Mouse (Mus musculus) CD8-positive naive resting alpha-beta T cell, adult 2 months (primary cell): Measurements from ENCODE around the gene Zmynd11.

Source experiments
- DNase-seq, 2 experiments: peaks; one replicate each; pipeline ENCODE4 v3.0.0; 2022; ENCODE audit warnings: low read depth in 2 of 2, low spot score in 2 of 2

Zmynd11 gene

GRCm38 (mm10) chr13:9660711-9661110 lies 104.4 kb downstream of the Zmynd11 start:
- no peak for DNase-seq

- DNase-seq: no peak
These were observed 108.5 kb downstream of the Zmynd11 start for GRCm38 (mm10) chr13:9656613-9657012.

GRCm38 (mm10) chr13:9653018-9653417 lies 112.1 kb downstream of the Zmynd11 start:
- no peak for DNase-seq

GRCm38 (mm10) chr13:9650580-9650979 lies 114.5 kb downstream of the Zmynd11 start:
- no peak for DNase-seq

- no peak for DNase-seq
These were observed 115.2 kb downstream of the Zmynd11 start for GRCm38 (mm10) chr13:9649894-9650293.

GRCm38 (mm10) chr13:9648716-9649115 lies 116.4 kb downstream of the Zmynd11 start:
- no peak for DNase-seq

GRCm38 (mm10) chr13:9637949-9638348 lies 127.2 kb downstream of the Zmynd11 start:
- no peak for DNase-seq

- DNase-seq: no peak
These were observed 128.6 kb downstream of the Zmynd11 start for GRCm38 (mm10) chr13:9636505-9636904.

- no peak for DNase-seq
These were observed 129.2 kb downstream of the Zmynd11 start for GRCm38 (mm10) chr13:9635951-9636350.
